ENCODE assay signal across 18 mouse cellular contexts in genomic region chr13:73628586-73629113, GRCm38 (mm10). TPM values are rescaled to one million over a fixed set of nuclear protein-coding genes. Genes with fewer than 3 reads are reported as not detected.
DNase-seq lines count a peak whose midpoint lies in the region; ATAC-seq lines count a peak whose summit lies in the region.
"Had no signal": no experiment of that assay in that cellular context is flagged by ENCODE, and none has a peak within 500 bp of the region (broad histone marks: within the 10 kb centered on the region; RNA-seq: fewer than 3 reads in every experiment).

No protein-coding gene starts in this region.

- WGBS in hindbrain, embryonic 15.5 days = 75% methylated on average over 11 of the region's 11 CpGs
- 88% methylated on average over 11 of the region's 11 CpGs for WGBS in hindbrain, embryonic 12.5 days
- 81% methylated on average over 11 of the region's 11 CpGs for WGBS in midbrain, embryonic 15.5 days
- whole genome bisulfite sequencing in midbrain, embryonic 11.5 days = 90% methylated on average over 11 of the region's 11 CpGs
- 88% methylated on average over 11 of the region's 11 CpGs for WGBS in embryonic facial prominence, embryonic 13.5 days

- no peaks in the 10 kb centered on the region for H3K27me3 ChIP-seq in hindbrain, embryonic 15.5 days
- H3K27me3 ChIP-seq in hindbrain, embryonic 12.5 days = peaks cover 4% of the 10 kb centered on the region; the same call in 1 of the 2 replicates
- H3K27me3 ChIP-seq in midbrain, embryonic 15.5 days (replicated peaks) = no peaks in the 10 kb centered on the region
- H3K27me3 ChIP-seq in midbrain, embryonic 11.5 days (ENCODE audit: control insufficient read depth, insufficient read depth, low read length) = no peaks in the 10 kb centered on the region
- H3K27me3 ChIP-seq in embryonic facial prominence, embryonic 13.5 days = no peaks in the 10 kb centered on the region
- H3K27me3 ChIP-seq: heart, embryonic 13.5 days; Patski had no signal

- peaks cover 28% of the 10 kb centered on the region for H3K4me1 ChIP-seq in hindbrain, embryonic 15.5 days (replicated peaks)
- H3K4me1 ChIP-seq in hindbrain, embryonic 12.5 days = peaks cover 19% of the 10 kb centered on the region
- peaks cover 21% of the 10 kb centered on the region for H3K4me1 ChIP-seq in midbrain, embryonic 15.5 days
- H3K4me1 ChIP-seq in midbrain, embryonic 11.5 days (ENCODE audit: control insufficient read depth, insufficient read depth, low read length) = peaks cover 7% of the 10 kb centered on the region
- H3K4me1 ChIP-seq in embryonic facial prominence, embryonic 13.5 days = peaks cover 39% of the 10 kb centered on the region

- no peaks in the 10 kb centered on the region for H3K9me3 ChIP-seq in hindbrain, embryonic 15.5 days
- no peaks in the 10 kb centered on the region for H3K9me3 ChIP-seq in hindbrain, embryonic 12.5 days (replicated peaks)
- H3K9me3 ChIP-seq in midbrain, embryonic 15.5 days = no peaks in the 10 kb centered on the region
- H3K9me3 ChIP-seq in midbrain, embryonic 11.5 days (ENCODE audit: control insufficient read depth, low read length) = no peaks in the 10 kb centered on the region
- no peaks in the 10 kb centered on the region for H3K9me3 ChIP-seq in embryonic facial prominence, embryonic 13.5 days
- H3K9me3 ChIP-seq: heart, embryonic 13.5 days had no signal

- no peak for ATAC-seq in hindbrain, embryonic 15.5 days (ENCODE audit: low FRiP score, low read depth)
- no peak for ATAC-seq in hindbrain, embryonic 12.5 days (ENCODE audit: low FRiP score)
- ATAC-seq in midbrain, embryonic 15.5 days (replicated peaks) = no peak
- no peak for ATAC-seq in midbrain, embryonic 11.5 days (ENCODE audit: low FRiP score)
- ATAC-seq in embryonic facial prominence, embryonic 13.5 days (ENCODE audit: insufficient number of reproducible peaks, insufficient read depth, low FRiP score, low TSS enrichment, low read depth) = no peak
- ATAC-seq: liver, postnatal 0 days; Patski had no signal

- H3K4me3 ChIP-seq in hindbrain, embryonic 15.5 days = no peak overlapping the region
- no peak overlapping the region for H3K4me3 ChIP-seq in hindbrain, embryonic 12.5 days
- no peak overlapping the region for H3K4me3 ChIP-seq in midbrain, embryonic 15.5 days
- H3K4me3 ChIP-seq in midbrain, embryonic 11.5 days (ENCODE audit: low read depth, low read length) = no peak overlapping the region
- no peak overlapping the region for H3K4me3 ChIP-seq in embryonic facial prominence, embryonic 13.5 days
- H3K4me3 ChIP-seq: heart, embryonic 13.5 days had no signal

- no peak for DNase-seq in midbrain, embryonic 11.5 days (ENCODE audit: low spot score, missing footprints)
- DNase-seq in embryo, embryonic 10.5 days (ENCODE audit: low spot score) = no peak
- no peak for DNase-seq in spleen, postnatal 14 days (ENCODE audit: low spot score in 2 of 2)
- DNase-seq: cerebellum, adult 11 months; gastrocnemius, postnatal 36 days; heart, postnatal 4 days; kidney, adult 9 months; liver, postnatal 0 days; right cerebral cortex, adult 18-20 months; spleen, adult 18-20 months; thymus, postnatal 14 days had no signal

- peak overlapping the region; percentile 12; the same call in 1 of the 2 replicates for H3K4me2 ChIP-seq in hindbrain, embryonic 15.5 days
- H3K4me2 ChIP-seq in hindbrain, embryonic 12.5 days (replicated peaks) = no peak overlapping the region
- peak overlapping the region; percentile 0; the same call in 1 of the 2 replicates for H3K4me2 ChIP-seq in midbrain, embryonic 15.5 days
- H3K4me2 ChIP-seq in midbrain, embryonic 11.5 days = no peak overlapping the region
- H3K4me2 ChIP-seq in embryonic facial prominence, embryonic 13.5 days = peak overlapping the region; percentile 5; the same call in 1 of the 2 replicates
- H3K4me2 ChIP-seq: heart, embryonic 13.5 days had no signal

- no peak overlapping the region for H3K9ac ChIP-seq in hindbrain, embryonic 15.5 days
- no peak overlapping the region for H3K9ac ChIP-seq in hindbrain, embryonic 12.5 days
- H3K9ac ChIP-seq in midbrain, embryonic 15.5 days = no peak overlapping the region
- no peak overlapping the region for H3K9ac ChIP-seq in midbrain, embryonic 11.5 days (ENCODE audit: low read length)
- H3K9ac ChIP-seq in embryonic facial prominence, embryonic 13.5 days = no peak overlapping the region
- H3K9ac ChIP-seq: heart, embryonic 13.5 days; liver, postnatal 0 days had no signal

- no peak overlapping the region for H3K27ac ChIP-seq in hindbrain, embryonic 15.5 days (replicated peaks)
- no peak overlapping the region for H3K27ac ChIP-seq in hindbrain, embryonic 12.5 days
- H3K27ac ChIP-seq in midbrain, embryonic 15.5 days = no peak overlapping the region
- no peak overlapping the region for H3K27ac ChIP-seq in midbrain, embryonic 11.5 days (ENCODE audit: low read depth, low read length)
- H3K27ac ChIP-seq in embryonic facial prominence, embryonic 13.5 days = no peak overlapping the region
- H3K27ac ChIP-seq: heart, embryonic 13.5 days; stomach, postnatal 0 days had no signal

- H3K36me3 ChIP-seq in hindbrain, embryonic 15.5 days = no peaks in the 10 kb centered on the region
- peaks cover 1% of the 10 kb centered on the region; the same call in 1 of the 2 replicates for H3K36me3 ChIP-seq in hindbrain, embryonic 12.5 days
- no peaks in the 10 kb centered on the region for H3K36me3 ChIP-seq in midbrain, embryonic 15.5 days (replicated peaks)
- no peaks in the 10 kb centered on the region for H3K36me3 ChIP-seq in midbrain, embryonic 11.5 days (ENCODE audit: control insufficient read depth, insufficient read depth, low read length)
- peaks cover 20% of the 10 kb centered on the region for H3K36me3 ChIP-seq in embryonic facial prominence, embryonic 13.5 days

RNA-seq across cellular contexts. Expression of gene Tert, which starts 1.9 kb away (rescaled TPM):
- polyA plus RNA-seq in hindbrain, embryonic 15.5 days (2015; fragmentation: Nextera tagmentation; extraction: Ambion mirVana) = 6.4 and 7.0 TPM in 2 replicates
- polyA plus RNA-seq in hindbrain, embryonic 12.5 days (2016; fragmentation: Nextera tagmentation; extraction: Ambion mirVana) = 7.3 and 7.7 TPM in 2 replicates
- polyA plus RNA-seq in midbrain, embryonic 15.5 days (2015; fragmentation: Nextera tagmentation; extraction: Ambion mirVana) = 7.9 and 8.3 TPM in 2 replicates
- 2.1 and 2.5 TPM in 2 replicates for polyA plus RNA-seq in midbrain, embryonic 11.5 days (2014; fragmentation: Nextera tagmentation; extraction: Ambion mirVana)
- polyA plus RNA-seq in embryonic facial prominence, embryonic 13.5 days (2015; fragmentation: Nextera tagmentation; extraction: Ambion mirVana) = 8.4 and 9.1 TPM in 2 replicates

RNA-seq across cellular contexts. Expression of gene Clptm1l, which starts 24.8 kb away (rescaled TPM):
- polyA plus RNA-seq in hindbrain, embryonic 15.5 days (2015; fragmentation: Nextera tagmentation; extraction: Ambion mirVana) = 140 and 141 TPM in 2 replicates
- polyA plus RNA-seq in hindbrain, embryonic 12.5 days (2016; fragmentation: Nextera tagmentation; extraction: Ambion mirVana) = 127 and 128 TPM in 2 replicates
- polyA plus RNA-seq in midbrain, embryonic 15.5 days (2015; fragmentation: Nextera tagmentation; extraction: Ambion mirVana) = 143 and 156 TPM in 2 replicates
- 106 and 118 TPM in 2 replicates for polyA plus RNA-seq in midbrain, embryonic 11.5 days (2014; fragmentation: Nextera tagmentation; extraction: Ambion mirVana)
- 123 and 133 TPM in 2 replicates for polyA plus RNA-seq in embryonic facial prominence, embryonic 13.5 days (2015; fragmentation: Nextera tagmentation; extraction: Ambion mirVana)

RNA-seq across cellular contexts. Expression of gene Slc6a18, which starts 49.2 kb away (rescaled TPM):
- polyA plus RNA-seq in hindbrain, embryonic 15.5 days (2015; fragmentation: Nextera tagmentation; extraction: Ambion mirVana) = not detected in 2 replicates
- polyA plus RNA-seq in hindbrain, embryonic 12.5 days (2016; fragmentation: Nextera tagmentation; extraction: Ambion mirVana) = not detected in 2 replicates
- polyA plus RNA-seq in midbrain, embryonic 15.5 days (2015; fragmentation: Nextera tagmentation; extraction: Ambion mirVana) = not detected in 2 replicates
- polyA plus RNA-seq in midbrain, embryonic 11.5 days (2014; fragmentation: Nextera tagmentation; extraction: Ambion mirVana) = not detected in 2 replicates
- not detected in 2 replicates for polyA plus RNA-seq in embryonic facial prominence, embryonic 13.5 days (2015; fragmentation: Nextera tagmentation; extraction: Ambion mirVana)
- polyA plus RNA-seq: heart, embryonic 13.5 days; liver, postnatal 0 days; stomach, postnatal 0 days had no signal

Comparison
In these comparisons a context has a peak if more than half of its experiments do, and no peak if none do; other contexts are left out.
1. H3K4me2 ChIP-seq: peak in hindbrain, embryonic 15.5 days (single experiment), midbrain, embryonic 15.5 days (single experiment) and embryonic facial prominence, embryonic 13.5 days (single experiment); none in hindbrain, embryonic 12.5 days (single experiment) and midbrain, embryonic 11.5 days (single experiment).